Mouse (Mus musculus) left cerebral cortex, adult 8-10 months (tissue): Measurements from ENCODE around the gene Faiml. TPM values are rescaled to one million over a fixed set of nuclear protein-coding genes. Genes with fewer than 3 reads are reported as not detected.

ENCODE experiments used
- DNase-seq, 2 experiments: peaks; one replicate each; pipeline ENCODE4 v3.0.0; 2022; ENCODE audit warnings: low spot score in 2 of 2
- total RNA-seq, 4 experiments: library from RNA; stranded (reverse); gene quantifications; 2 replicates each; pipeline ENCODE4 v1.2.4; 2022

Faiml gene
- total RNA-seq, result not detected

DNA sequence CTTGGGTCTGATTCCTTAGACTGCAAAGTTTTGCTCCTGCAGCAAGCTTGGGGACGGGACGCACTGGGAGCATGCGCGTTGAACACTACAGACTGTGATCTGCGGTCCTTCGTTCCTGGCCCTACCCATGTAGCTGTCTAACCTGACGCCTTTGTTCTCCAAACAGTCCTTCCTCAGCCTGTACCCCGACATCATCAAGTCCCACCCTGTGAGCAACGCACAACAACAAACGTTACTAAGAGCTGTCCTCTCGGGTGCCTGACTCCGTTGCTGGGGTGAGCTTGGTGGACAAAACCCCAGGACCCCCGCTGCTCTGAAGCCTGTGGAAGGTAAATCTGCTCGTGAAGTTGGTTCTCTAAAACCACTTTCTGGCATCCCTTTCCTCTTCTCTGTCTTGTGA lies at the start of gene Faiml:
TSS of gene Faiml (minus strand) at position 101 of the 400 bp plus-strand sequence.
- no peak for DNase-seq

DNA sequence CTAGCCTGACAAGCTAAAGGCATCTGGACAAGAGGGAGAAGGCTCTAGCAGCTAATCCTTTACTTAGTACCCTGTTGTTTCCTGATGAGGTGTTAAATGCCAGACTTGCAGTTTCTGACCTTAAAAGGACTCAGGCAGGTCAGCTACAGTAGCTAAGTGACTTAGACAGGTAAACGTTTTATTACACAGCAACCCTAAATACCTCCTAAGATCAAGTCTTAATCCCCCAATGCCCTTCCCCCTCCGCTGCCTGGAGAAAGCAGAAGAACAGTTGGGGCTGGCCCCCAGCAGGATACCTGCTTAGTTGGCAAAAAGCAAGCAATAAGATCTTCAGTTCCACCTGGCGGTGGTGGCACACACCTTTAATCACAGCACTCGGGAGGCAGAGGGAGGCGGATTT lies 21.9 kb upstream of the Faiml start:
- DNase-seq, result no peak

DNA sequence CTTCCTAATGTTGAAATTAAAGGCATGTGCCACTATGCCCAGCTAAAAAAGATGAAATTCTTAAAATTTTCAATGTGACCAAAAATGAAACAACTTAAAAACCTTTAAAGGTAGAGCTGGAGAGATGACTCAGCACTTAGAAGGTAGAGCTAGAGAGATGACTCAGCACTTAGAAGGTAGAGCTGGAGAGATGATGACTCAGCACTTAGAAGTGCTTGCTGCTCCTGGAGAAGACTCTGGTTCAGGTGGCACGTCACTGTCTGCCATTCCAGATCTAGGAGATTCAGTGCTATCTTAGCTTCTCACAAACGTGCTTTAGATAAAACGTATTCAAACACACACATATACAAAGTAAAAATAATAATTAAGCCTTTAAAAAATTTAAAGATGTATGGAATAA lies 19.8 kb upstream of the Faiml start:
- no peak for DNase-seq

DNA sequence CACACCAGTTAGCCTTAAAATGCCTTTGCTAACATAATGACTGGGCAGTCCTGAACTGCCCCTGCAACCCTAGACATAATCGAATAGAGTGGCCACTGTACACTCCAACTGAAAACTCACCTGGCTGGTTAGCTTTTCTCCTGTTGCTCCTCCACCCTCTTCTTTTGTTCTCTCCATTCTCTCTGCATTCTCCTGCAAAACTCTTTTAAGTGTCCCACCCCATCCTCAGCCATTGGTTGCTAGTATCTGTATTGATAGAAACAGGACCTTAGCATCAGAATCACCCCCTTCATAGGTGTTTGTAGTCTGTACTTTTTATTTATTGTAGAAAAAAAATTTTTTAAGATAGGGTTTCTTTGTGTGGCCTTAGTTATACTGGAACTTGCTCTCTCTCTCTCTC lies 19.2 kb upstream of the Faiml start:
- no peak for DNase-seq

DNA sequence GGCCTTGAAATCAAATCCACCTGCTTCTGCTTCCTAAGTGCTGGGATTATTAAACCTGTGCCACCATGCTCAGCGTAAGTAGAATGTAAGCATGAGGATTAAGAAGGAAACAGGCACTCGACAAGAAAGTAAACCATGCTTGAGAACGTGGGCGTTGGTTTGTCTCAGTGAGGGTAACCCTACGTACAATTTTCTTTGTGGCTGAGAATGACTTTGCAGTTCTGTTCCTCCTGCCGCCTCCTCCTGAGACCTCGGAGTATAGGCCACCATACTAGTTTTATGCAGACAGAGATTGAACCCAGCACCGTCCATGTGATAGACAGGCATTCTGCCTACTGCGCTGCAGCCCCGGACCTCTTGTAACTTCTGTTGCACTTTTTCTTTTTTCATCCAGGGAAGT lies 16.8 kb upstream of the Faiml start:
- DNase-seq, result no peak

DNA sequence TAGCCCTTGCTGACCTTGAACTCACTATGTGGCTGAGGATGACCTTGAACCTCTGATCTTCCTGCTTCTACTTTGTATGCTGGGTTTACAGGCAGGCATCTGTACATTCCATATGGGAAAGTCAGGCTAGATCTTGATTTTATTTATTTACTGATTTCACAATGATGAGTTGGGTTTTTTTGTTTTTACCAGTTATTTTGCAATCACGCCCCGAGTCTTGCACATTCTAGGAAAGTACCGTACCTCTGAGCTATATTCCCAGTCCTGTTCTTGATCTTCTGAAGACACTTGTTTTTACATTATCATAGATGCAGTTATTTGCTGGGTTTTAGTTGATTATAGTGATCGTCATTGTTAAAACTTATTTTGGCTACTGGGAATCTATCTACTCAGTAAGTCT lies 11.9 kb upstream of the Faiml start:
- no peak for DNase-seq

DNA sequence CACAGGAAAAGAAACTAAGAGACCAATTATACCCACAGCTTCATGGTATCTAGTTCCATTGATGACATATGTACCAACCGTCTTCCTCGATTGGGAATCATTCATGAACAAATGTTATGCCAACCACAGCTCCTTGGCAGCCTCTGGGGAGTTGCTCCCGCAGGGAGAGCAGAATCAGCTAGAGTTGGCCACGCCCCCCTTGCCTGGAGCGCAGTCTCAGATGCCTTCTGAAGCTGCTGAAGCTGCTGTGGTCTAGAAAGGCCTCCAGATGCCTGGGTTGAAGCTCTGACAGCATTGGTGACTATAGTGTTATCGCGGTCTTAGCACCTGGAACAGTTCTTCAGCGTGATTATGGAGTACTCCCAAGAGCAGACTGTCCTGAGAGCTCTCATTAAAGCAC lies 11.3 kb upstream of the Faiml start:
- DNase-seq, result no peak

DNA sequence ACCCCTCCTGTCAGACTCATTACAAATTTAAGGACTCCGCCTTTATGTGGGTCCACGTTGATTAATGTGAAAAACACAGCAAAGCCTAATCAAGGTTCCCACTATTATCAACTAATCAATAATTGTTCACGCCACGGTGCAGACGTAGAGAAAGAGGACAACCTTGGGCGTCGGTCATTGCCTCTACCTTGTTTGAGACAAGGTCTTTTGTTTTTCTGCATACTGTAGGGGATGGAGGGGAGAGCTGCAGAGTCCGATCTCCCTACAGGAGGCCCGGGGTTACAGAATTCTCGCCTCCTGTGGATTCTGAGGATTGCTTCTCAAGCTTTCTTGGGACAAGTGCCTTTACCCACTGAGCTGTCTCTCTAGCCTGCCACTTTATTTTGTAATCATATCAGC lies 6.9 kb upstream of the Faiml start:
- no peak for DNase-seq

DNA sequence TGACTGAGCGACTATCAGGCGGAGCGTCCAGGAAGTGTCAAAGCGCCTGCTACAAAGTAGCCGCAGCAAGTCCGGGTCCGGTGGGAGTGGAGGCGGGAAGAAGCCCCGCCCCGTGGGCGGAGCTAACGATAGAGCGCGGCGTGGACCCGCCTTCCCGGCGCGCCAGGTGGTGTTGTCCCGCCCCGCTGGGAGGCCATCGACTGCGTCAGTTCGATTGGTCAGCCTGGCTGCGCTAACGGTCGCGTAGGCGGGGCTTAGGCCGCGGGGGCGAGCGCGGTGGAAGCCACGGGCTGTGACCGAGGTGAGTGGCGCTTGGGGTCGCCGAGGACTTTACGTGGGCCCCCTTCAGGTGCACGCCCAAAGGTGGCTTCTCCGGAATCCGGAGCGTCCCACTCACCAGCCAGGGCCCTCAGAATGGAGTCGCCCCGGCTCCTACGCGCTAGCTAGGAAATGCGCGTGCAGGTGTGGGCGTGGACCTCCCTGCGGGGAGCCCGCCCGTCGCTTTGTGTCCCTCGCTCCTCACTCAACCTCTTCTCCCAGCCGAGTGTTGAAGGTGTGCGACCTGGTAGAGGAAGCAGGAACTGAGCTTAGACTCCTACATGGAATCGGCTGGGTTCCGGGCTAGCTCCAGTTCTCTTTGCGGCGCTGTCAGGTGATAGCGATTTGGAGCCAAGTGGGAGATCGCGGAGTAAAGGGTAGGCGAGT lies 6.3 kb upstream of the Faiml start, which contains the start of gene Cep70:
TSS of gene Cep70 (plus strand) at position 178 of the 705 bp plus-strand sequence.
- peak; percentile 89 to 95 for DNase-seq

DNA sequence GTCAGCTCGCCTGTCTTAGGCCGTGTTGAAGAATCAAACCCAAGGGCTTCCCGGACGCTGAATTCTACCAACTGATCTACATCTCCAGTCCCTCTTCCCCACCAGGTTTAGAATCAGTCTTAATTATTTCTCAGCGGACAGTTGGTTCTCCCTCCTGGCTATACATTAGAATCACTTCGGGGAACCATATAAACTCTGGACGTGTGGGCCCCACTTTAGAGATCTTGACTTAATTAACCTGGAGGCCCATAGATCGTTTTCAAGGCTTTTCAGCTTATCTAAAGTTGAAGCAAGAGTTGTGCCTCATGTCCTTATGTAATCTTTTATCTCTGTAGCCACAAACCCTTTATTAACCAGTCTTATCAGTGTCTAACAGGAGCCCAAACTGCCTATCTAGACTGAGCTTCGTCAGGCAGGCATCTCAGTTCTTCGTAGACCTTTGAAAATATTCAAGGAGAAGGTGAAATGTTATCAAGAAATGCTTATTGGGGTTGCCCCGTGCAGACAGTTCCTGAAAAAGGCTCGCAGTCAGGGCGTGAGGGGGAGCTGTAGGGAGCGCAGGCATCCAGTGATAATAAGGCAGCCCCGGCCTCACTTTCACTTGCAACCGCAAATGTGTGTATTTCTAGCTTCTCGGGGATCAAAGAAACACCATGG lies 5.6 kb upstream of the Faiml start:
- DNase-seq, result no peak

DNA sequence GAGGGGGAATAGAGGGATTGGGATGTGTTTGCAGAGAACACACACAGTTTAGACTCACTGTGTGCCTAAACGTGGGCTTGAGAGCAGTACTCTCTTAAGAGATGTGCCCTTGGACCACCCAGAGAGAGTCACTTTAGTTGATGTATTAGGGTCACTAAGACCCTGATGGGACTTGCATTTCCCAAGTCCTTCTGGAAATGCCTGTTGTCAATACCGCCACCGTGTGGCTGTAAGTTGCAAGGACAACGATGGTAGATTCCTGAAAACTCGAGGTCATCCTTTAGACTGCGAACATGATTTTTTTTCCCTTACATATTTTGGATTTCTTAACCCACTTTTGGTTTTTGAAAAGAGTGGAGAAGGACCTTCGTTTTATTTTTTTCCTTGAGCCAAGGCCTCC lies 5.0 kb upstream of the Faiml start:
- peak in 1 of 2 experiments; percentile 30 for DNase-seq

DNA sequence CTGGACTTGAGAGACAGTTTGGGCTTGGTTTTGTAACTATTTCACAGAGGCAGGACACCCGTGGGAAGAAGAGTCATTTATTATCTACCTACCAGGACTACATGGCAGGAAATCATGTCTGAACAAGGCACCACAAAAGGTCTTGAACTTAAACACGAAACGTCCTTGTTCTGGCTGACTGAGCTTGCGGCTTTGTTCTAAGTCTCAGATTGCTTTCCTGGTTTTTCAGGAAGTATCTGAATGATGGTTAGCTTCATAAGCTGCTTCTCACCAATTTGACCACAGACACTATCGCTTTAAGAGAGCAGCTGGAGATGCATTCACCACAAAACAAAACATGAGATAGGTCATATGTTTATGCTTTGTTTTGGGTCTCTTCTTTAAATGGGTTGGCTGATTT lies 3.5 kb upstream of the Faiml start:
- DNase-seq, result no peak

DNA sequence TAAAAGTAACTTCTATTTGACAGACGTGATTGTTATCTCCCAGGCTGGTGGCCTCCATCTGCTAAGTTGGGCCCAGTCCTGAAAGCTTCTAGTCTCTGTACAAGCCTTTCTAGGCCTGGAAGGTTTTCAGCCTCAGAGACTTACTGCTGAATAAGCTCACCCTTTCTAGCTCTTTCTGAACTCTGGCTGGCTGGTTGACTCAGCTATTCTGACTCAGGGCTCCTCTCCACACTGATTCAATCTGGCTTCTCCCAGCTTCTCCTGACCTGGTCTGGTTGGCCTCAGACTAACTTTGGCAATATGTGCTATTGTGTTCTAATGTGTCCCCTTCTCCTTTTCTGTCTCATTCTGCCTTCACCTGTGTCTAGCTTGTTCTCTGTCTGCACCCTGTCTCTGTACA lies 2.2 kb upstream of the Faiml start:
- no peak for DNase-seq

DNA sequence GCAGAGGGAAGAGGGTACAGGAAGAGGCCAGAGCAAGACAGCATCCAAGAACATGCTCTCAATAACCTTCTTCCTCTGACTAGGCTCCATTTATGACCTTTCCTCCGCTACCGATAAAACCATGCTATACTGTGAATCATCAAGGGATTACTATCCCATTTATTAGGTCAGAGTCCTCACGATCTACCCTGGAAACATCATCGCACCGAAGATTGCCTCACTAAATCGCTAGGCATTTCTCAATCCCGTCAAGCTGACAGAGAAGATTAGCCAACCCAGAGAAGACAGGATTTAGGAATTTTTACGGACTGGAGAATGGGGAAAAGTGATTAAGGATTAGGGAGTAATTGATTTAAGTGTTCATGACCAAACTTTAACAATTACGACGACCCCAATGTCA lies 1.2 kb upstream of the Faiml start:
- no peak for DNase-seq

DNA sequence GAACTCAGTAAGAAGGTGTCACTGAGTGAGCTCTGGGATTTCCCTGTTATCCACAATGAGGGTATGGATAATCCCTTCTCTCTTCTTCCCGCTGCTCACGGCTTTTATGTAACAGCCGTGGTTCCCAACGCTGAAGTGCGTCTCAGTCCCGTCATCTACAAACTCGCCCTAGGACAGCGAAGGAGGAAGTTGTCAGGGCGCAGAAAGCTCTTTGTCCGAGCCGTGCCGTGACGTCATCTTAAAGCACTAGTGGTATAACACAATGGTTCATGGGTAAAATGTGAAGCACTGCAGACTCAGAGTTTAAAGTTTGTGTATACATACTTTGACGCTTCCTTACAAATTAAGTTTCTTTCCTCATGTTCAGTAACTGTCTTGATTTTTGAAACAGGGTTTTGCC lies 7.6 kb downstream of the Faiml start:
- no peak for DNase-seq

DNA sequence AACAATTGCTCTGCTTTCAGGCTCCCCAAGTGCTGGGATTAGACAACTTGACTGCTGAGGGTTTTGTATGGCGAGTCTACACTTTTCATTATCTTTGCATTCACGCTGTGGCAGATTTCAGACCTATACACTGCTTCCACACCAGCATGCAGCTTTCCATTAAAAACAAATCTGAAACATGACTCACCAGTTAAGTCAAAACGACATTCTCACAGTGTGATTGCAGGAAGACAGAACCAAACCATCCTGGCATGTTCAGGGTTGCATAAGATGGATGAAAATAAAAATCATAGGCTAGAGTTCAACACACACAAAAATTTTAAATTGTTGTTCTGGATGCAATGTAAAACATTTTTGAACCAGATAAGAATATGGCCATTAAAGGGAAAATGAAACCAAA lies 12.5 kb downstream of the Faiml start:
- no peak for DNase-seq

DNA sequence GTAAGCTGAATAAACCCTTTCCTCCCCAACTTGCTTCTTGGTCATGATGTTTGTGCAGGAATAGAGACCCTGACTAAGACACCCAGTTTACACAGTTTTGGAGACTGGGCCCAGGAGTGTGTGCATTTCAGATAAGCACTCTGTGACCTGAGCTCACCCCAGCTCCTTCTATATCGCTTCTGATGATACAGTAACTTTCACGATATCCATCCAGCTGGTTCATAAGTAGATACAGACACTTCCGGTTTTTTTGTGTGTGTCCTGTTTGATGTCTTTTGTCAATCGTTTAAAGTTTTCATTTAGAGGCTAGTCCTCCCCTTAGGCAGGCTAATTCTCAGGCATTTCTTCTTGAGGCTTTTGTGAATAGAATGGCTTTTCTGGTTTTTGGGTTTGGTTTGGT lies 15.4 kb downstream of the Faiml start:
- DNase-seq, result no peak

DNA sequence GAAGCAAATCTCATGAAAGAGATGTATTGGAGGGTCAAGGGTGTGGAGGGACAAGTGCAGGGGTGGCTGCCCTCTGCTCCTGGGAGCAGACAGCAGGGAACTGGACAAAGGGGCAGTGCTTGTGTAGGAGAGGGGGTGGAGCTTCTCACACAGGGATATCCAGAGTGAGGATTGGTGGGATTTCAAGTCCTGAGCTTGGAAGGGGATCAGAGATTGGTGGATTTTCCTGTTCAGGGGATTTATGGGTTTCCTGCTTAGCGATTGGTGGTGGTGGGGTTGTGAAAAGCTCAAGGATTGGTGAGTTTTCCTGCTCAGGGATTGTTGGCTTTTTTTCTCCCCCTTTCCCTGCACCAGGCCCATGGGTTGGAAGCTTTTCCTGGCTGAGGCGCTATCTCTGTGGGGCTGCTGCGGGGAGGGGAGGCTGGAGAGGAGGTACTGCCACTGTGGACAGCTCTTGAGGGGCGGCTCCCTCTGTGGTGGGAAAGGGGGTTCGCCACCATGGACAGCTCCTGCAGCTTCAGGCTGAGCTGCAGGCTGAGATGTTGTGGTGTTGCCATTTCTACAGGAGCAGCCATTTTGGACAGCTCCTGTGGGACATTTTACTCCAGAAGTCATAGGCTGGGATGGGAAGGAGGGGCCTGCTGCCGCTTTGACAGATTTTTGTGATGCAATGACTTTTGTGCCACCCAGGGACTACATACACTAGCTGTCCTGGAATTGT lies 18.9 kb downstream of the Faiml start:
- no peak for DNase-seq

DNA sequence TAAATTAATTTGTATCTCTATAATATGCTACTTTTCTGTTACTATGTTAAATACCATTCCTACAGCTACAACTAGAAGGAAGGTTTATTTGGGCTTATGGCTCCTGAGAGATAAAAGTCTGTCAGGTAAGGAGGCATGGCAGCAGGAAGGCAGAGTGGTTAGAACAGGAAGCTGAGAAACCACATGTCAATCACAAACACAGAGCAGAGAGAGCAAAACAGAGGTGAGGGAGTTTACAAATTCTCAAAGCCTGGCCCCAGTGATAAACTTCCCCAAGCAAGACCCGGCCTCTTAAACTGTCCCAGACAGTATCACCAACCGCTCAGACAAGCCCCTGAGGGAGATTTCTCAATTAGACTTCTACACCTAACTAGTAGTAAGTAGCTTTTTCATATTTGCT lies 20.9 kb downstream of the Faiml start:
- DNase-seq, result no peak

DNA sequence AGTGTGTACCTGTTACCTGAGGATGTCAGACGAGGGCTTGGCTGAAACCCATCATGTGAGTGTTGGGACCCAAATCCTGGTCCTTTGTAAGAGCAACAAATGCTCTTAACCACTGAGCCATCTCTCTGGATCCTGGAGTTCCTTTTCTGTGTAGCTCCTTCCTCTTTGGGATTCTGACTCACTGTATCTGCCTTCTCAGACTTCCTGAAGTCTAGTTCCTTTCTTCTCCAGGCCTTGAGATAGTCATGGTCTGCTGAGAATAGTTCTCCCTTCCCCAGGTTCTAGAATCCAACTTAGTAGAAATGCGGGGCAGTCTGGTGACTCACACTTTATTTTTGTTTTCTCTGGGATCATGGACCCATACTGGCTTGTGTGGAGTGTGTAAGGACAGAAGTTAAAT lies 24.4 kb downstream of the Faiml start:
- DNase-seq, result no peak

DNA sequence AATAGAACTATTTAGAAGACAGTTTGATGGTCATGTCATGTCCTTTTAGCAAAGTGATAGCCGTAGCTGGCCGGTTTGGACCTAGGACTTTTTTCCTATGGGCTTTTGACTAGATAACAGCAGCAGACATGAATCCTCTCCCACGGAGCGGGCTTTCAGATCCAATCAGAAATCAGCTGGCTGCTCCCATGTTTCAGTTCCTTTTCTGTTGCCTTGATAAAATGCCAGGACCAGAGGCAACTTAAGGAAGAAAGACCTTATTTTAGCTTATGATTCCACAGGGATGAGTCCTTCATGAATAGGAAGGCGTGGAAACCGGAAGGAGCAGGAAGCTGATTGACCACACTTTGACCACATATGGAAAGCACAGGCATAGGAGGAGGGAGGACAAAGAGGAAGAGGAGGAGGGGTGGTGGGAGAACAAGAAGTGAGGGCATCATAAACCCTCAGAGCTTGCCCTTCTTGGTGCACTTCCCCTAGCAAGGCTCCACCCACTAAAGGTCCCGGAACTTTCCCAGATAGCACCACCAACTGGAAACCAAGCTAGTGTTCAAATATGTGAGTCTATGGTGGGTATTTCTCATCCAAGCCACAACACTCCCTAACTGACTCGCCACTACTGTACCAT lies 53.9 kb downstream of the Faiml start:
- no peak for DNase-seq

DNA sequence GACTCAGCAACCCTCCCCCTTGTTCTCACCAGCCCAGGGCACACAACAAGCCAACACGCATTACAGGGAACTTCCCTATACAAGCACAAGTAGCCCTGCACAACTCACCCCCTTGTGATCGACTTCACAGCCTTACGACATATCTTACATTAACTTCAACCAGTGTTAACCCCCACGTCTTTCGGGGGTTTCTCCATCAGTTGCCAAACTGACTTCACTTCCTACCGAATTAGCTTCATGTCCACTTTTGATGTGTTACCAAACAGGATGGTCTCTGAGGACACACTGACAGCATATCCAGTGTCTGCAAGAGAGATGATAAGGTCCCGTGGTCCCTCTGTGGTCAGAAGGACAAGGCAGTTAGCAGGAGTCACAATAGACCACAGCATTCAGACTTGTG lies 54.9 kb downstream of the Faiml start:
- DNase-seq, result no peak
